Mouse (Mus musculus): ENCODE results near the gene Zc3h12c. TPM values are rescaled to one million over a fixed set of nuclear protein-coding genes. Genes with fewer than 3 reads are reported as not detected.

Gene Zc3h12c
- total and polyA plus RNA-seq, 3 experiments, result 1.3 TPM; not detected in 1

- Histone ChIP-seq H3K27me3 (ENCODE audit: control insufficient read depth in 1 of 2, insufficient read depth in 2 of 2, low read length in 2 of 2) (no peaks in the 10 kb centered on the region; a peak in 2 of 4 replicates), H3K9ac (ENCODE audit: control insufficient read depth, low read depth, low read length, poor library complexity, severe bottlenecking) (no peak overlapping the region), H3K79me2 (ENCODE audit: control insufficient read depth, insufficient read depth, low read length, poor library complexity) (no peaks in the 10 kb centered on the region), H3K4me1 (ENCODE audit: control insufficient read depth in 1 of 2, insufficient read depth in 2 of 2, low read length in 2 of 2) (no peaks in the 10 kb centered on the region), H3K36me3 (ENCODE audit: control insufficient read depth in 1 of 2, insufficient read depth in 2 of 2, low read length in 2 of 2) (no peaks in the 10 kb centered on the region), H3K9me3 (replicated peaks; ENCODE audit: insufficient read depth, low read length) (no peaks in the 10 kb centered on the region), H3K27ac (ENCODE audit: control insufficient read depth, low read depth, low read length) (no peak overlapping the region), H3K4me3 (ENCODE audit: control insufficient read depth in 1 of 2, insufficient read depth in 1 of 2, low read depth in 2 of 2, low read length in 2 of 2) (no peak overlapping the region)
- TF ChIP-seq ZC3H11A (IDR thresholded peaks at IDR 0.05; ENCODE audit: low read depth, low read length) (no peak), ZMIZ1 (IDR thresholded peaks at IDR 0.05; ENCODE audit: low read depth, low read length) (no peak), EP300 (IDR thresholded peaks at IDR 0.05; ENCODE audit: low read depth in 1 of 2, low read length in 2 of 2) (no peak), RAD21 (IDR thresholded peaks at IDR 0.05; ENCODE audit: low read depth, low read length) (no peak), MAX (IDR thresholded peaks at IDR 0.05; ENCODE audit: low read length) (no peak), POLR2AphosphoS5 (IDR thresholded peaks at IDR 0.05; ENCODE audit: borderline replicate concordance, low read depth, low read length) (no peak), ETS1 (IDR thresholded peaks at IDR 0.05; ENCODE audit: low read depth, low read length) (no peak), TCF12 (IDR thresholded peaks at IDR 0.05; ENCODE audit: low read depth, low read length) (no peak), NELFE (IDR thresholded peaks at IDR 0.05; ENCODE audit: low read depth, low read length) (no peak), ELF1 (IDR thresholded peaks at IDR 0.05; ENCODE audit: low read depth, low read length) (no peak), CTCF (IDR thresholded peaks at IDR 0.05 in 2 of 3, conservative IDR thresholded peaks at IDR 0.05 in 1 of 3; ENCODE audit: control insufficient read depth in 1 of 3, insufficient read depth in 1 of 3, low read depth in 2 of 3, low read length in 3 of 3, poor library complexity in 1 of 3, severe bottlenecking in 1 of 3) (no peak), UBTF (IDR thresholded peaks at IDR 0.05; ENCODE audit: borderline replicate concordance, insufficient read depth, low read depth, low read length) (no peak), MYC (IDR thresholded peaks at IDR 0.05; ENCODE audit: low read depth, low read length) (no peak), NRF1 (IDR thresholded peaks at IDR 0.05; ENCODE audit: insufficient read depth, low read depth, low read length, poor library complexity, severe bottlenecking) (no peak), JUND (IDR thresholded peaks at IDR 0.05; ENCODE audit: low read depth, low read length) (no peak), MAFK (IDR thresholded peaks at IDR 0.05; ENCODE audit: borderline replicate concordance, low read depth, low read length) (no peak), USF1 (IDR thresholded peaks at IDR 0.05; ENCODE audit: low read depth, low read length) (no peak), GABPA (IDR thresholded peaks at IDR 0.05; ENCODE audit: low read depth, low read length) (no peak), KAT2A (conservative IDR thresholded peaks at IDR 0.05; ENCODE audit: low read depth, low read length) (no peak)
- no peak for DNase-seq (ENCODE audit: low read depth, low spot score)
Measured at GRCm38 (mm10) chr9:52152076-52152826, 16.1 kb downstream of the Zc3h12c start.

- H3K27ac ChIP-seq (ENCODE audit: control insufficient read depth, low read depth, low read length), result no peak overlapping the region
- no peaks in the 10 kb centered on the region; a peak in 1 of 4 replicates for H3K27me3 ChIP-seq (ENCODE audit: control insufficient read depth in 1 of 2, insufficient read depth in 2 of 2, low read length in 2 of 2)
- no peaks in the 10 kb centered on the region for H3K4me1 ChIP-seq (ENCODE audit: control insufficient read depth in 1 of 2, insufficient read depth in 2 of 2, low read length in 2 of 2)
- DNase-seq (ENCODE audit: low read depth, low spot score), result no peak
- H3K36me3 ChIP-seq (ENCODE audit: control insufficient read depth in 1 of 2, insufficient read depth in 2 of 2, low read length in 2 of 2), result no peaks in the 10 kb centered on the region
- no peaks in the 10 kb centered on the region; the same call in 1 of the 2 replicates for H3K79me2 ChIP-seq (ENCODE audit: control insufficient read depth, insufficient read depth, low read length, poor library complexity)
- H3K9me3 ChIP-seq (replicated peaks; ENCODE audit: insufficient read depth, low read length), result no peaks in the 10 kb centered on the region
- H3K4me3 ChIP-seq (ENCODE audit: control insufficient read depth in 1 of 2, insufficient read depth in 1 of 2, low read depth in 2 of 2, low read length in 2 of 2), result no peak overlapping the region
- no peak overlapping the region for H3K9ac ChIP-seq (ENCODE audit: control insufficient read depth, low read depth, low read length, poor library complexity, severe bottlenecking)
- TF ChIP-seq NRF1 (IDR thresholded peaks at IDR 0.05; ENCODE audit: insufficient read depth, low read depth, low read length, poor library complexity, severe bottlenecking) (no peak), USF2 (IDR thresholded peaks at IDR 0.05; ENCODE audit: borderline replicate concordance in 1 of 2, insufficient read depth in 1 of 2, low read depth in 1 of 2, low read length in 2 of 2) (no peak), POLR2AphosphoS2 (IDR thresholded peaks at IDR 0.05; ENCODE audit: low read length) (no peak), ZNF384 (IDR thresholded peaks at IDR 0.05; ENCODE audit: low read depth, low read length) (no peak), SMC3 (IDR thresholded peaks at IDR 0.05; ENCODE audit: low read depth, low read length) (no peak), SIN3A (IDR thresholded peaks at IDR 0.05; ENCODE audit: low read length) (no peak), POLR2A (IDR thresholded peaks at IDR 0.05; ENCODE audit: control insufficient read depth in 1 of 2, insufficient read depth in 1 of 2, low read depth in 1 of 2, low read length in 2 of 2, poor library complexity in 1 of 2) (no peak), MXI1 (IDR thresholded peaks at IDR 0.05; ENCODE audit: low read depth, low read length) (no peak), KAT2A (conservative IDR thresholded peaks at IDR 0.05; ENCODE audit: low read depth, low read length) (no peak), BHLHE40 (IDR thresholded peaks at IDR 0.05; ENCODE audit: borderline replicate concordance, low read depth, low read length) (no peak), JUND (IDR thresholded peaks at IDR 0.05; ENCODE audit: low read depth, low read length) (no peak), HCFC1 (IDR thresholded peaks at IDR 0.05; ENCODE audit: low read depth, low read length) (no peak), USF1 (IDR thresholded peaks at IDR 0.05; ENCODE audit: low read depth, low read length) (no peak), RCOR1 (IDR thresholded peaks at IDR 0.05; ENCODE audit: low read depth, low read length) (no peak), NELFE (IDR thresholded peaks at IDR 0.05; ENCODE audit: low read depth, low read length) (no peak), MAFK (IDR thresholded peaks at IDR 0.05; ENCODE audit: borderline replicate concordance, low read depth, low read length) (no peak)
Measured at GRCm38 (mm10) chr9:52149768-52150167, 18.6 kb downstream of the Zc3h12c start.

All from MEL (cell line).